Mouse (Mus musculus) gastrocnemius, postnatal 10 days (tissue): ENCODE measurements around the gene Sorl1. TPM values are rescaled to one million over a fixed set of nuclear protein-coding genes. Genes with fewer than 3 reads are reported as not detected.
A peak's percentile ranks its signal among the peaks of the same experiment; 100 is the strongest.
"Not testable (repeated sequence)": the region's sequence is repeated elsewhere in the genome, so short reads cannot be mapped to it uniquely, and the experiment has no call there.

ENCODE experiments used
- DNase-seq: peaks from one replicate; pipeline ENCODE4 v3.0.0; 2021; ENCODE audit warnings: mixed read lengths
- total RNA-seq, 2 experiments: library from RNA; stranded (reverse); gene quantifications; 2 replicates each; pipeline ENCODE4 v1.2.3; 2021

Gene Sorl1
- total RNA-seq, 2 experiments from 2014 or later, result 27.8 to 29.9 TPM

DNA sequence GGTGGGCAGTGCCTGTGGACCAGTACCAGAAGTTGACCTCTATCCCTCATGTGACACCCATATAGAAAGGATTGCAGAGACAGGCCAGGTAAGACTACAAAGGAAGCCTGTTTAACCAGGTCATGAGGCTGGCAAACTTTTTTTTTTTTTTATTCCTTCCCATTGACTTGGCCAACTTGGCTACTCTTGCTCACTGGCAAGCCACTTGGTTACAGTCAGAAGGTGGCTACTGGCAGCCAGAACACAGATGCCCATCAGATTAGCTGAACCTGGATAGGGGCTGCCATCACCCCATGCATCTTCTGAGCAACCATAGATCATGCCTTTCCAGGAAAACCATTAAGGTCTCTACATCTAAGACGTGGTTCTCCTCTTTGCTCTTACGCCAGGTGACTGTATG lies 31.3 kb downstream of the Sorl1 start:
- DNase-seq, result no peak

DNA sequence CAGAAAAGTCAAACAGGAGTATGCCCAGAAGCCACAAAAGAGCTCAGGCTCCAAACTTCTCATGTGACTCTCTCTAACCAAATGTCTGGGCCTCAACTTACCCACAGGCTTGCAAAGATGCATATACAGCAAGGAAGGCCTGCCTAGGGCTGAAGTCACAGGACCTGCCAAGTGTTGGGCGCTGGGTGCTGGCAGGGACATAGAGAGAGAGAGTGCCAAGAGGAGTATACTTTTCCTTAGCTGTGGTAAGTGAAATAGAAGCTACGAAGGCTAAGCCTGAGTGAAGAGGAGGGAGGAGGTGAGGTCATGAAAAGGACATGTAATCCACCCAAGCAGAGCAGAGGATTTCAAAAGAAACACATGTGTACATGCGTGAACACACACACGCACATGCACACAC lies 32.5 kb downstream of the Sorl1 start:
- no peak for DNase-seq

DNA sequence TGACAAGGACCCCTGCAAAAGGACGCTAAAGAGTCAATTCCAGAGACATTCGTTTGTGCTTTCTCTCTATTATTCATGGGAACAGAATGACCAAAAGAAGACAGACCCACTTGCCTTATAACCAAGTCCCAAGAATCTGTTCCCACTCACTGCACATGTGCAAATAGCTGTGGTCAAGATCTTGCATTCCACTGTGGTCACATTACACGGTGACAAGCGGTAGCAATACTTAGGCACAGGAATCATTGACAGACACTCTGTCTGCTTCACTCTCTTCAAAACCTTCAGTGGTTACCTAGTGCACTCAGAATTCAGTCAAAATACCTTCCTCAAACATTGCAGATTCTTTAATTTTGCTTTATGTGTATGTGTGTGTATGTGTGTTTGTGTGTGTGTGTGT lies 36.2 kb downstream of the Sorl1 start:
- DNase-seq, result no peak

DNA sequence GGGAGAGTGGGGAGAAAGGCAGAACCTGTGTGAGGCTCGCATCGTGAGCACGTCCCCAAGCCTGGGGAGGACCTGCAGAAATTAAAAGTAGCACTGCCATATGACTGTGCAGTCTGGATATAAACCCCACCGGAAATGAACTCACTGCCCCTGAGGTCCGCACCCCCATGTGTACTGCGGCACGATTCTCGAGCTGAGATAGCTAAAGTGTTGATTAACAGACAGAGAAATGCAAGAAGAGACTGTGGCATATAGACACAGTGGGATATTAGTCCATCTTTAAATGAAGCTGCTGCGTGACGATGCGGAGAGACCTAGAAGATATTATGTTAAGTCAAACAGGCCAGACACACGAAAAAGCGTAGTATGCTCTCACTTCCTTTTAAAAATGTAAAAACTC lies 38.1 kb downstream of the Sorl1 start:
- DNase-seq, result no peak

DNA sequence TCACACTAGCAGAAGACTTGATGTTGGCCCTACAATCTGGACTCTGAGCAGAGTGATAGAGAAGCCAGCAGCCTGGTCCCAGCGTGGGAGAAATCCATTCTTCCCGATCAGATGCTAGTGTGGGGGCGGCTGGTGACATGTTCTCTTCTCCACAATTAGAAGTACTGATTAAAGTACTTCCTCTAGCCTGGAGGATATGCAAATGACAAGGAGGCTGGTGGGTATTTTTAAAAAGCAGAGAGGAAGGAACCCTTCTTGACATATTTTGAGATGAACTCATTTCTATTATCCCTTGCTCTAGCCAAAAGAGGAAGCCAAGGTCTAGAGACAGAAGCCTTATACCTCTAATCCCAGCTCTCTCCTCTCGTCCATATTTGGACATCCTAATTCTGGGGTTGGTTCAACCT lies 40.4 kb downstream of the Sorl1 start:
- DNase-seq, result no peak

DNA sequence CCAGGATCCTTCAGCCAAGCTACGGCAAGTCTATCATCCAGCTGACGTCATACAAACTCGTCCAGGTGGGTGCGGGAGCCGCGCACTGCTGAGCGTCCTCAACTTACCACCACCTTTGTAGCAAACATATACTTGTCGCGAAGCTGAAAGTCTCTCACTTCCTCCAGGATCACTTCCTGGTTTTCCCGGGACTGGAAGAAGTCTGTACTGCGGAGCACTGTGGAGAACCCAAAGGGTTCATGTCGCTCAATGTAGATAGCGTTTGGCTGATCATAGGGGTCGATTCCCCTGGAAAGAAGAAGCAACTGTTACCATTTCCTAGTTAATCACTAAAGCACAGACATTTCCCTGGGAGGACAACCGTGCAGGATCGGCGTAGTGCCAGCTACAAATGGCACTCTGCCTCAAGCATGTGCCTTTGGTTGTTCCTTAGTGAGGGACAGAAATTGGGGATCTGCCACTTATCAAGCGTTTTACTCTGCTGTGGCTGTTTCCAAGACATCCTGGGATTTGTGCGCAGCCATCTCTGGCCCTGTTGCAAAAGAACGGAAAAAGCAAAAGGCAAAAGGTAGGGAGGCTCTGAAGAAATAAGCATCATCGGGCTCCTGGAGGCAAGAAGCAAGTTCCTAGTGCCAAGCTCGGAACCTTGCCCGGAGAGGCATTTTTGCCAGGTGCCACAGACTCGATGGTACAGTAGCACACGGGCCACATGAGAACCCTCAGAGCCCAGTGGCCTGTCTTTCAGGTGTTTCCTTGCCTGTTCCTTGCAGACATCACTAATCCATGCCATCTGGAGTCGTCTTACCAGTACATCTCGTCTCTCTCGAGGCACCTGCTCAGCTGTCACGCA lies 42.2 kb downstream of the Sorl1 start:
- DNase-seq, result no peak

DNA sequence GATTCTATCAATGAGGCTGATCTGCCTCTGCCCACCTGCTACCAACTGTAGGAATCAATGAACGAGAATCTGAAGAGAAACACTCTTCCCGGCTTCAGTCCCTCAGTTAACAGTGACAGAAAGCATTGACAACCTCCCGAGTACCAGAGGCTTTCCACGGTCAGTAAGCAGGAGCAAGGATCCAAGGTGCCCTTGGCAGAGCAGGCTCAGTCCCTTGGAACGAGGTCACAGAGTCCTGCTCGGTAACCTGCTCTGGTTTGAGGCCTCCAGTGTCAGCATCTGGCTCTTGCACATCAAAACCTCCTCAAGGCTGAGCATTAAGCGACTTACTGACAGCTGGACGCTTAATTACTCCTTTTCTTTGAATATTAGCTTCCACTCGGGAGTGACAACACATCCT lies 43.4 kb downstream of the Sorl1 start:
- no peak for DNase-seq

DNA sequence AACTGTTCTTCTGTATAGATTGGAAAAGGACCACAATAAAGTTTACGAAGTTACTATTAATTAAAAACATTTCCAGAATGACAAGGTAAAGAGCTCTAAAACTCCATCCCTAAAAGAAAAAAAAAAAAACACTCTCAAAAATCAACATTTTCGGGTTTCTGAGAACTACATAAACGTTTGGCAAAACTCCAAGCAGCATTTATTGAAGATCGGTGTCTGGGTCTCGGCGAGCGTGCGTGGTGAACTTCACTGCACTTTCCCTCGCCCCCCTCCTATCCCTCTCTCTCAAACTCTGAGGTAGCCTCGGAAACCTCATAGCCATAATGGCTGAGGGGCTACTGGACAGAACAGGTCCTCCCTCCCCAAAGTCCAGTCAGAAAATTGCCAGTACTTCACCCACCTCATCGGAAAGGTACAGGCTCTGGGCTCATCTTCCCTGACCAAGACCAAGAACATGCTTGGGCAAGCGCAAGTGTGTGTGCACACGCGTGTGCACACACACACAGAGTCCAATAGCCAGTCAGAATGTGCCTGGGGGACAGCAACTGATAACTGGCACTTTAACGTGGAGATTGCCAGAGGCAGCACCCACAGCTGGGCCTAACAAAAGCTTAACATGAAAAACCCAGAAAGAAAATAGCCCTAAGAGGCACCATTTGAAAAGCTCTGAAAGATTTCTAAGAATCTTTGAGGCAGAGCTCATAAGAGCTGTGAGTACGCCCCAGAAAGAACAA lies 46.8 kb downstream of the Sorl1 start:
- DNase-seq, result no peak

DNA sequence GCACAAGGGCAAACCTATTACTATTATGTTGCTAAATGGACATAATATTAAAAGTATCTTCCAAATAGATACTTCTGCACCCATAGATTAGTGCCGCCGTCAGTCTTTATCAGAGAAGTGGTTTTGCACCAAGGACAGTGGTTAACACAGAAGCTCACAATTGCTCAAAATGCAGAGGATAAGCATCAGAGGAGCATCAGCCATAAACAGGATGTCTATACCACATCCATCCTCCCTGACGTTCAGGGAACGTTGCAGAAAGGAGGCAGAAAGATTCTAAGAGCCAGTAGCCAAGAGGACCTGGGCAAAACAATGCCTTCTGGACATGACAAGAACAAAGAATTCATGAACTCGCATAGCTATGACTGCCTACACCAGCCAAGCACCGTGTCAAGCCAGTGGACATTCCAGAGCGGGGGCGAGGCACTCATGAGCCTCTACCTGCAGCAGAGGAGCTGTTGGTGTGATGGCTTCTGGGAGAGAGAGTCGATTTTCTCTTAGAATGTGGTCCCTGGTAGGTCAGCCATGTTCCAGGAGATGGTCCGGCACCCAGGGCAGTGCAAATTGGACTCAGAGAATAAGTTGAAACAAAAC lies 47.7 kb downstream of the Sorl1 start:
- no peak for DNase-seq

DNA sequence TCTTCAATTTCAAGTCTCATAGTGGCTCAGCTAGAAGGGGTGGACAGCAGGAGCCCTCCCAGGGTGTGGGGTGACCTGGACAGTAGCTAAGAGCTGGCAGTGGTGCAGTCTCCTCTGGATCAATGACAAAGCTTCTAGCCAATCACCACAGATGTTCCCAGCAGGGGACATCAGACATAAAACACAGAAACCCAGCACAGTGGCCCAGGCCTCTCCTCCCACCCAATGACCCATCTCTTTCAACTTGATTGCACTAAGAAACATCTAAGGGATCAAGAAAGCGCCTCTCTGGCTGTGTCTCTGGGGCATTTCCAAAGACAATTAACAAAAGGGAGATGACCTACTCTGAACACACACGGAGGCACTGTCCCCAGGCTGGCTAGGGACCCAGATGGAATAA lies 48.9 kb downstream of the Sorl1 start:
- DNase-seq, result no peak

DNA sequence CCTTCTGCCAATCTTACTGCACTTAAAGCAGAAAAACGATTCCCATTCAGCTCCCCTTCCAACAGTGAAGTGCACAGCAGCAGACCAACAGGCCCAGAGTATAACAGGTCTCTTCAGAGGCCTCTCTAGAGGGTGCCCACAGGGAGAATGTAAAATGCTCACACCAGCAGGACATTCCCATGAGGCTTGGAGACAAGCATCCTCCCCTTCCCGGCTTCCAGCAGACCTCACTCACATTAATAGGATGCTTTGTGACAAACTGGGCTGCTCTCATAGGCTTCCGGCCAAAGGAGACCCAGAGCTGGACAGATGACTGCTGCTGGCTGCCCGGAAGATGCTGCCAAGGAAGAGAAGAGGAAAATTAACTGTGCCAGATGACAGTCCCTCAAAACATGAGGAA lies 52.1 kb downstream of the Sorl1 start:
- DNase-seq, result no peak

DNA sequence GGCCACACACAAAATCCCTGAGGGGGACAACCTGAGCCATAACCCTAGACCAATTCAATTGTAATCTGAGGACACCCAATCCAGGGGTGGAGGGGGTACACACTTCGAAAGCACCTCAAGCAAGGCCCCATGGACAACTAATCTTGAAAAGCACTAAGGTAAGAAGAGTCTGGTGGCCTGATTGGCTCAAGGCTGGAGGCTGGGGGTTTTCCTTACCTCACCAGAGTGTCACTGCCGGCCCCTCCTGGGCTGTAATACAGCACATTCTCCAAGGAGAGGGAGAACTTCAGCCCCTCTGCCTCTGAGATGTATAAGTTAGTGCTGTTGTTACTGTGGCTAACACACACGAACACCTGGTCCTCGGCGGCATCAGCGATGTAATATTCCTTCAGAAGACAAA lies 53.2 kb downstream of the Sorl1 start:
- no peak for DNase-seq

DNA sequence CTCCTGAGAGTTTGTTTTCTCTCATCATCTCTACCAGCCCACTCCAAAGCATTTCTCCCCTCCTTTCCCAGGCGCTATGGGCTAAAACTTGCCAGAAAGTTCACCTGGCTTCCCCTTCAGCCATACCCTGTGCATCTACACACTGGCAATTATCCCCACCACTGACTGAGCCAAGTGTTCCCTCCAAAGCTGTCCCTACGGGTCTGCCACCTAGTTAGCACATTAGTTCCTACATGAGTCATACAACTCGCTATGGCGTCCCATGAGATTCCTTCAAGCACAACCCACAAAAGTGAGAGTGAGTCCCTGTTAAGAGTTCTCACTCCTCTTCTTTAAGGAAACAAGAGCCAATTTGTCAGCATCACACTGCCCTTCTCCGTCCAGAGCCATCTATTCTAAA lies 54.6 kb downstream of the Sorl1 start:
- no peak for DNase-seq

DNA sequence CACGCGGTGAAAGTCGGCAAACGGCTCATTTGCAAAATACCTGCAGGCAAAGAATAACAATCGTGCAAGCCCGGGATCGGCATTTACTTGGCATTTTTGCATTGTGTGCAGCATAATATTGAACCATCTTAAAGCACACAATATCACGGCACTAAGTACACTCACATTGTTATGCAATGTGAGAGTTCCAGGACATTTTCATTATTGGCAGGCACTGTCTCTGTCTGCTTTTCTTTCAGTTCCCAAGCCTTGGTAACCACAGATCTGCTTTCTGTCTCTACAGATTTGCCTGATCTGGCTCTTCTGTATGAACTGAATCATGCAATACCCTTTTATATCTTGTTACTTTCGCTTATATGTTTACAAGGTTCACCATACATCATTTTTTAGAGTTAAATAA lies 56.1 kb downstream of the Sorl1 start:
- DNase-seq, result no peak

DNA sequence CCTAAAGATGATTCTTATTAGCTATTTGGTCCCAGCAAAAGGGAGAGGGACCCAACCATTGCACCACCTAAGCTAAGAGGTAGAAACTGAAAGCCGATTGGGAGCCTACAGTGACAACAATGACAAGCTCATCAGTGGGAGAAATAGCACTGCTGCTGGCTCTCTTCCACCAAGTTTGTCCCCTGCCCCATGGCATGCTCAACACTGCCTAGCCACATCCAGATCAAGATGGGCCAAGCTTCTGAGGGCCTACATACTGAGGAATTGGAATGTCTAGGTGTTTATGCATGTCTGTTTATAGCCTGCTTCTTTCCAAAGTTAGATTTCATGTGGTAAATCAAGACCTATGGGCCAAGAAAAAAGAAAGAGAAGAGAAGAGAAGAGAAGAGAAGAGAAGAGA lies 58.3 kb downstream of the Sorl1 start:
- no peak for DNase-seq

DNA sequence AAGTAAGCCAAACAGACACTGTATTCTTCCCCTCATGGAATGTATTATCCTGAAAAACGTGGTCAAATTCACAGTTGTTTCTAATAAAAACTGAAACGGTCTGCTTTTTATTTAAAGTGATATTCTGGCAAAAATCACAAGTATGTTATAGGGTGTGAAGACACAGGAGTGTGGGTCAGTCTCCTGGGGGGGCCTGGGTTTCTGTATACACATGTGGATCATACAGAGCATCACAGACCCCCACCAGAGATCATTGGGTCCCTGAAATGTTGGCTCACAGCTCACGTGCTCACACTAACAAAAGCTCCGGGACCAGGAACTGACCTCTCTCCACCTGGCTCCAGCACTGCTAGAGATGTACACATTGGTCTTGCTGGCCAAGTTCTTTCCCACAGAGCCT lies 60.7 kb downstream of the Sorl1 start:
- DNase-seq, result no peak

DNA sequence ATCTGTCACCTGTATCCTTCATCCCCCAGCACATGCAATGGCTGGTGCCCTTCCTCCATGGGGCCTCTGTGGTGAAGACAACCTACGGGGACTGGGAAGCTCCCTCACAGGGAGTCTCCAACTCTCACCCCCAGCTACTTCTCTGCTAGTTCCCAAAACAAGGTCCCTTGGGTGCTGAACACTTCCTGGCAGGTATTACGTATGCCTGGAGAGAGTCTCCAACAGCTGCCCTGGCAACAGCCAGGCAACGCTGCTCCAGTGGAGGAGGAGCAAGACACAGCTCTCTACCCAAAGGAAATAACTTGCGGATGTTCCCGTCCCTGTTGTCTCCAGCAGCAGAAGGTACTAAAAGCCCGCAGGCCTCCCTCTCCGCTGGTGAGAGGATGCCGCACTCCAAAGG lies 61.8 kb downstream of the Sorl1 start:
- DNase-seq, result peak; percentile 15

DNA sequence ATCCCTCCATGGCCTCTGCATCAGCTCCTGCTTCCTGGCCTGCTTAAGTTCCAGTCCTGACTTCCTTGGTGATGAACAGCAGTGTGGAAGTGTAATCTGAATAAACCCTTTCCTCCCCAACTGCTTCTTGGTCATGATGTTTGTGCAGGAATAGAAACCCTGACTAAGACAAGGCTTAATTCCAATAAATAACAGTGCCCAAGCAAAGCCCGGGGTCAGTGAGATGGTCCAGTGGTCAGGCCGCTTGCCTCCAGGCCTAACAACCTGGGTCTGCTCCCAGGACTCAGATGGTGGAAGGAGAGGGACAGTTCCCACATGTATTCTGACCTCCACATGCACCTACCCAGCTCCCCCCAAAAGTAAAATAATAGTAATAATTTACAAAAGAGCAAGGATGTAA lies 65.1 kb downstream of the Sorl1 start:
- DNase-seq, result not testable (repeated sequence)

DNA sequence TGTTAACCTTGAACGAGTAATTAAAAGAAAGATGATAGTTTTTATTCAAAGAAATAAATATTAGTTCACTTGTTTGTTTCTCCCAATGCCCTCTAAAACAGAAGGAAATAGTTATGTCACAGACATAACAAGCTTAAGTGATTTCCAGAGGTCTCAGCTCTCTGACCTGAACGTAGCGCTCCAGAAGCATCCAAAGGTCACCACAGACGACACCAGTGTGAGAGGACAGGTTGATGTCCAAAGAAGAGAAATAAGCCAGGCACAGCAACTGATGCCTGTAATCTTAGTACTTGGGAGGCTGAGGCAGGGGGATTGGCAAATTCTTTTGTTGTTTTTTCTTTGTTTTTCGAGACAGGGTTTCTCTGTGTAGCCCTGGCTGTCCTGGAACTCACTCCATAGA lies 67.5 kb downstream of the Sorl1 start:
- no peak for DNase-seq

DNA sequence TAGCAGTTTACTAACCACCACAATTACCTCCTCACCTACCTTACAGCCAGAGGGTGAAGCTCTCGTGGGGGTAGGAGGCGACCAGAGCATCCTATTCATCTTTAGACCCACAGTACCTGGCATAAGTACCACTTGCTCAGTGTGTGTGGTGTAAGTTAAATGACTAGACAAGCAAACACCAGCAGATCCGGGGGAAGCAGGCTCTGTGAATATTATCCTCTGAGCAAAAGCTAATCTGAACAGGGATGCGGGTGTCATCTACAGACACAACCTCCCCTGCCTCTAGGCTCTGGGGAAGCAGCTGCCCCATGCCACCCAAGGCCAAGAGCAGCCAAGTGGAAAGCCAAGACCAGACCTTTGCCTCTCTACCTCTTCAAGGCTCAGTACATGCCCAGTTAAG lies 68.7 kb downstream of the Sorl1 start:
- DNase-seq, result no peak

DNA sequence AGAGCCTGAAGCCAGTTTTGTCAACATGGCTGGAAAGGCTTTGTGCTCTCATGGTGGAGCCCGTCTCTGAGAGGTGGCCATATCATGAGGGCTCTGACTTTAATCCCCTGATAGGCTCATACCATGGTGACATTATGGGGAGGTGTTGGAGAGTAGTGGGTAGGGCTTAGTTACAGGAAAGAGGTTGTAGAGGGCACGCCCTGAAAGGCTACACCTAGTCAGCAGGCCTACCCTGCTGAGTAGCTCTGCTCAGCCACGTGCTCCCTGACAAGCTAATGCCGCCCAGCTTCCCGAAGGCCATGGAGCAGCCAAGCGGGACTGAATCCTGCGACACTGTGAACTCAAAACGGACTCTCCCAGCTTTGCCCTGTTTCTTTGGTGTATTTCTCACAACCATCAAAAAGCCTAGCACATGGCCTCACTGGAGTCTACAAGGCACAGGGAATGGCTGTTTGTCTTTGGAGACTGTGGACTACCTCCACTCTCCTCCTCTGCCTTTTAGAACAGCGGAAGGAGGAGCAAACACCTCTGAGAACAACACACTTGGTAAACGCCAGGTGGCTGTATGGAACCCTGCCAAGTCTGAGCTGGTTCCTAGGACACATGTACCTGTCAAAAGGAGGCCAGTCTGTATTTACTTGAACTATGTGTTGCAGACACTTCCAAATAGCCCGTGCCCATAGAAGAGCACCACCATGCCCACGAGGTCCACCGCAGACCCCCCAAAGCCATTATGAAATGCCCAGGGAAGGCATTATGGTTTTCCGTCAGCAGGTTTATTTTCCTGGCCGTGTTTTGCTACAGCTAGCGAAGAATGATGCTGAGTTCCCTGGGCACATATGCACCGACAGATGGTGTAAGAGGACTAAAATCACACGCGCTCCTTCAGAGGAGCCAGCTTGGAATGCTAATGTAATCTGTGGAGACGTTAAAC lies 69.5 kb downstream of the Sorl1 start:
- DNase-seq, result peak; percentile 33

DNA sequence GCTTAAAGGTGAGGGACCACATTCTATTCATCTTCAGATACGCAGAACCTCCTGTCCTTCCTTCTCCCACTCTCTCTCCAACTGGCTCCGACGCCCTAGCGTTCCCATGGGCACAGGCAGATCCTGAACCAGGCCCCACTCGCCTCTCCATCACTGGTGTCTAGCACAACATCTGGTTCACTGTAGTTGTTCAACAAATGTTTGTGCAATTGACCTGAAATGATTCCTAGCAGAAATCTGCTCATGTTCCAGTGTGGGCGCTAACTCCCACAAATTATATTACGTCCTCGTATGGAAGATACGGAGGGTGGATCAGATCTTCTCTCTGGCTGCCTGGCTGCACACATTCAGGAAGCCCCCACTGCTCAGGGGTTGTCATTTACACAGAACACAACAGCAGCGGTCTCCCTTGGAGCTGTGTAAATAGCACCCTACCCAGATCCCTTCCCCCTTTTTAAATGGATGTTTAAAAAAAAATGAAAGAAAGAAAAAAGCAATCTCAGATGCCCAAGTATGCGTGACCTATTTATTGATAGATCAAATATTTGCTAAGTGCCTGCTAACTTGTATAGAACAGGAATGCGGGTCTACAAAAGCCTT lies 70.4 kb downstream of the Sorl1 start:
- no peak for DNase-seq
